Mouse (Mus musculus): ENCODE results near the gene Mapk8ip1.

Gene Mapk8ip1

DNA sequence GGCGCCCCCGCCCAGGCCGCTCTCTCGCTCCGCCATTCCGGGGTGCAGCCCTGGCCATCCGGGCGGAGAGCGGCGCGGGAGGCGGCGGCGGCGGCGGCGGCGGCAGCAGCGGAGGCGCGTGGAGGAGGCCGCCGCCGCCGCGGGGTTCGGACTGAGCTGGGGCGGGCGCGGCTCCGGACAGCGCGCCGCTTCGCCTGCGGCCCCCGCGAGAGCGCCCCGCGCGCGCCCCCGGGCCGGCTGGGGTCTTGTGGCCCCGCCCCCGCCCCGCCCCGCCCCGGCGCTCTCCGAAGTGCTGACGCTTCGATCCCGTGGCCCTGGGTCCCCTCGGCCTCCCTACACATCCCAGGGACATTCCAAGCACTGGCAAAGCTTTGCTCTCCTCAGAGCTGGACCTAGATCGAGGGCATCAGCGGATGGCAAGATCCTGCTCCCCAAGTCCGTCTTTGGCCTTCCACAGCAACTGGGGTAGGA is at the start of gene Mapk8ip1:
Mapk8ip1 (minus strand) TSS at position 173 of the 471 bp plus-strand sequence.
- peak; percentile 83 for DNase-seq (ENCODE audit: low read depth, low spot score)

DNA sequence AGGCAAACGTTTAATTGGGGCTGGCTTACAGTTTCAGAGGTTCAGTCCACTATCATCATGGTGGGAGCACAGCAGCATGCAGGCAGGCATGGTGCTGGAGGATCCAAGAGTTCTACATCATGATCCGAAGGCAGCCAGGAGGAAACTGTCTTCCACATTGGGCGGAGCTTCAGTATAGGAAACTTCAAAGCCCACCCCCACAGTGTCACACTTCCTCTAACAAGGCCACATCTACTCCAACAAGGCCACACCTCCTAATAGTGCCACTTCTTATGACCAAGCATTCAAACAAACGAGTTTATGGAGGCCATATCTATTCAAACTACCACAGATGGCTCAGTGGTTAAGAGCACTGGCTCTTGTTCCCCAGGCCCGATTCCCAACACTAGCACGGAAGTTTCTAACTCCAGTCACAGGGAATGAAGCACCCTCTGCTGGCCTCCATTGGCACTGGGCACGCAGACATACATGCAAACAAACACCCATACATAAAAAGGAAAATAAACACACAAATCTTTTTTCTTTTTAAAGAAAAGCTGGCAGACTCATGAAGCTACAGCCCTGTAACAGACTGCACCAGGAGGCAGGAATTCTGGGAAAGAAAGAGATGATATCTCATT is 46.2 kb upstream of the Mapk8ip1 start:
- peak; percentile 53 for DNase-seq (ENCODE audit: low read depth, low spot score)

DNA sequence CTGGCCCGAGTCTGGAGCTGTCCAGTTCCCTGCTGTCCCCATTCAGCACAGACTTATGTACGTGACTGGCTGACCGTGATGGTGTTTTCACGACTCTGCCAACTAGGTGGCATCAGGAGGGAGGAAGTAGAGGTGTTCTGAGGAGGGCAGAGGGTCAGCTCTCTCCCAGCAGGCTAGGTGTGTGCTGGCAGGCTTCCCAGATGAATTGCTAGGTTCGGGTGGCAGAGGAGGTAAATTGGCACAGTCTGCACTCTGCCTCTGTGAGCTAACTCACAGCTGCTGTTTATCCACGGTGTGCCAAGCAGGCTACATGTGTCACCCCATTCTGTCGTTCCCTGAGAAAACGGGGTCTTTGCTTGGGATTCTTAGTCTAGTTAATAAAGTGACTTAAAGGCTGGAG is 45.6 kb upstream of the Mapk8ip1 start:
- peak; percentile 69 for DNase-seq (ENCODE audit: low read depth, low spot score)

DNA sequence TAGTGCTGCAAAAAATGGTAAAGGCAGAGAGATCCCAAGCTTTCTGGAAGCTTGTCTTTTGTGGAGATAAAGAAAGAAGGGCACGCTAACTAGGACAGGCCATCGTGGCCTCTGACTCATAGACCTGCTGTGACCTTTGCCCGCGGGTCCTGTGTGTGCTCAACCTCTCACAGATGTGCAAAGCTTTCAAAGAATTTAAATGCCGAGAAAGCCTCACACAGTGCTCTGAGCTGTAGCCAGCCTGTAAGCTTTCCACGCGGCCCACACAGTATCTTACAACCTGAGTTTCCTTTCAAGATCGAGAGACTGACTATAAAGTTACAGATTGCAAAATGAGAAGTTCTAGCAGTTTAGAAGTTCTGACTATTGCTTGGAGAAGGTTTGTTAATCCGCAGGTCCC is 44.8 kb upstream of the Mapk8ip1 start:
- peak; percentile 63 for DNase-seq (ENCODE audit: low read depth, low spot score)

DNA sequence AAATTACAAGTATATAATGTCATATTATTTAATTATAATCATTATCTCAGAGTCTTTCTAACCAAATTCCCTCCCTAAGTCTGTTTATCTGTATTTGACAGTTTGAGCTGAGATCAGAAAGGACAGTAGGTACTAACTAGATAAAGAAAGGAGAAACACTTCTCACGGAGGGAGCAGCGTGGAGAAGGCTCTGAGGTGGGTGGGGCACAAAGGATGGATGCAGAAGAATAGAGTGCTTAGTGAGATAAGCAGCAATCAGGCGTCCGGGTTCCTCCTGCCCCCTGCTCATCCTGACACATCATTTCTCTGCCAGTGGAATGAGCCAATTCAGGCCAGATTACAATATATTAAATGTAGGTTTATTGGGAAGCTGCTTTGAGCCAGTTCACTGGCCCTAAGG is 43.3 kb upstream of the Mapk8ip1 start:
- DNase-seq (ENCODE audit: low read depth, low spot score): no peak

DNA sequence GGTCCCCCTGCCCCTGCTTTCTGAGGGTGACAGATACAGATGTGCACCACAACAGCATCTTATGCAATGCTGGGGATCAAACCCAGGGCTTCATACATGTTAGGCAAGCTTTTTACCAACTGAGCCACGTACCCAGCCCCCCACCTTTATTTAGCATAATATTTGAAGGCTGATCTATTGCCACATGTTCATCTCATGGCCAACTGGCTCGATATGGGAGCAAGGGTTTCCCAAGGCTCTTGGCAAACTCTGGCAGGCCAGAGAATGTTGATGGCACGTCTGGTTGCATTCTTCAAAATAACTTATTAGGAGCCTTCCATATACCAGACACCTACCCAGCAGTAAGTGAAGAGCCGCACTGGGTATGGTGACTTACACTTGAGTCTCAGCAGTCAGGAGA is 42.2 kb upstream of the Mapk8ip1 start:
- no peak for DNase-seq (ENCODE audit: low read depth, low spot score)

DNA sequence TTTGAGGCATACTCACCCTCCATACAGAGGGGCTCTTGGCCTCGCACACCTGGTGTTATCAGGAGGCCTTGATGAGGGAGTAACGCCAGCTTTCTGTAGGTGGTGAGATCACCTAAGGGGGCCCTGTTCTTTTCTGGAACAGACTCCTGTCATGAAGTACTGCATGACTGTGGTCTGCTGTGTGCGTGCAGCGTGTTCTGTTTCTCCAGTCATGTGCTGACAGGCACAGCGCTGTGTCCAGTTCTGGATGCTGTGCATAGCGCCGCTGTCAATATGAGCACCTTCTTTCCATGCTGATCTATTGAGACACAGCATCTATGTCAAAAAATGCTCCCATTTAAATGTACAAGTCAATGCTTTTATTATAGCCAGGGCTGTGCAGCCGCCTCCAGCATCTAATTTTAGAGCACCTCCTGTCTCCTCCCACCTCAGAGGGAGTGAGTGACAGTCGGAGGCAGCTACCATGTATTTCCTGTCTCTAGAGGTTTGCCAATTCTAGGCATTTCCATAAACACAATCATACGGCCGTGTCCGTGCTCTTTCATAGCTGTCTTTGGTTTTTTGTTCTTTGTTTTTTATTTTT is 41.4 kb upstream of the Mapk8ip1 start:
- peak; percentile 91 for DNase-seq (ENCODE audit: low read depth, low spot score)

DNA sequence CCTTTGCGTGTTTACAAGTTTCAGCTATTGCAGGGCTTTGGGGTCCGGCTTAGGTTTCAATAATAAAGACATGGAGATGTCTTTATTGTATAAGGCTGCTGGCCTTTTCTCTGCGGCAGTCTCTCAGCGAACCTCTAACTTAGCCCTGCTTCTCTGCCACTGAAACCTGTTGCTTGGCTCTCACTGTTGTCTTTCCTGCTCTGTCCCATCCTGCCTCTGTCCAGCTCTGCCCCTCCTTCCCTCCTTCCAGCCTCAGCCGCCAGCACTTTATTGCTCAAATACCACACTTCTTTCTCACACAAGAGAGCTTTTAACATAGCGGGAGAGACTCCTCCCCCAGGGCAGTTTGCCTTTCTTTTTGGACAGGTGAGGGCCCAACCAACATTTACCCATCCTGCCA is 39.4 kb upstream of the Mapk8ip1 start:
- no peak for DNase-seq (ENCODE audit: low read depth, low spot score)

DNA sequence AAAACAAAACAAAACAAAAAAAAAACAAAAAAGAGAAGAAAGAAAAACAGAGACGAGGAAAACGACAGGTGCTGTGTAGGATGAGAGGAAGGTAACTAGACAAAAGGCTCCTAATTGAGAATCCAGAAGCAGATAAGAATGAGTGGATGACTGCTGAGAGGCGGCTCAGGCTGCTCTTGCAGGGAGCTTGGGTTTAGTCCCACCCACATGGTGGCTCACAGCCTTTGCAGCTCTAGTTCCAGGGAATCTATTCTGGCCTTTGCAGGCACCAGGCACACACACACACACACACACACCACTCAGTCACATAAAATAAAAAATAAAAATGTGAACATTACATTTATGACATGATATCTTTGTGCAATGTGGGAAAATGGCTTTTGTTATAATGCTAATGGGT is 37.5 kb upstream of the Mapk8ip1 start:
- DNase-seq (ENCODE audit: low read depth, low spot score): peak; percentile 86

DNA sequence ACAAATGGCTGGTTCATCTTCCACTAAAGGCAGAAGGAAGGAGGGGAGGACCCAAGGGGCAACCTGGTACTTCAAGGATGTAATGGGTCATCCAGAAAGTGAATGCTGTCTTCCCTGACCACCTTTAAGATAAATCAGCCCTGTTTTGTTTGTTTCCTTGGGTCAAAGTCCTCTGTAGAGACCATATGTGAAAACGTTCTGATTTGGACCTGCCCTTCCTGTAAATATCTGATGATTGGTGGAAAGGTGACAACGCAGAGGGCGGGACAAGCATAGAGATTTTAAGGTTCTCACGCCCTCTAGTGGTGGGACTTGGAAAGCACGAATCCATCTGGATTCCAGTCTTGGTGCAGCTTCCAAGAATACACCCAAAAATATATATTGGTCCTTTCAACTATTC is 36.8 kb upstream of the Mapk8ip1 start:
- peak; percentile 97 for DNase-seq (ENCODE audit: low read depth, low spot score)

DNA sequence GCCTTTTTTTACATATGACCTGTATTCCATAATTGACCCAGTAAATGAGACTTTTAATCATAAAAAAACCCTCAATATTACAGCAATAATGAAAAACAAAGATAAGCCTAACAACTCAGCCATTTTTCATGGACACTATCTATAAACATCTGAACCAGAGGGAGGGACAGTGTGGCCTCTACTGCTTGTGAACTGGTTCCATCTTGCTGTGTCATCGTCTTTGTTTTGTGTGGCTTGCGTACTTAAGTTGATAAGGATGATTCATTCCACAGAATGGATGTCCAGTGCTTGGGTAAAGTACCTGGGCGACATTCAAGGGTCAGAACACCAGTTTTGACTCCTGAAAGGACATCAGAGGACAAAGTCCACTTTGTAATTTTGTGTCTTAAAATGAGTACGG is 36.3 kb upstream of the Mapk8ip1 start:
- DNase-seq (ENCODE audit: low read depth, low spot score): no peak

DNA sequence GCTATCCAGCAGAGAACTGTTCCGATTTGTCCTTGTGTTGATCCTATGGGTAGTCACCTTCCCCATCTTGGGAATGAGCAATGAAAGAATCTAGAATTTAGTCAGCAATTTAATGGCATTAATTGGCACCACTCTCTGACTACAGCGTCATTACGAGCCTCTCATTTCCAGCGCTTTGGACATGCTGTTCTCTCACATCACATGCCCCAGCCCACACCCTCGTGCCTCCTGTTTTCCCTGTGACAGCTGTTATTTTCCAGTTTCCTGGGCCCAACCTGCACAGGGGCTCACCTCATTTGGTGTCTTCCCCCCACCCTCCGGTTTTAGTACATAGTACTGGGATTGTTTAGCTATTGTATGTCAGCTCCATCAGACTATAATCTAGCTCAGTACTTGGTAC is 34.0 kb upstream of the Mapk8ip1 start:
- DNase-seq (ENCODE audit: low read depth, low spot score): peak; percentile 58

DNA sequence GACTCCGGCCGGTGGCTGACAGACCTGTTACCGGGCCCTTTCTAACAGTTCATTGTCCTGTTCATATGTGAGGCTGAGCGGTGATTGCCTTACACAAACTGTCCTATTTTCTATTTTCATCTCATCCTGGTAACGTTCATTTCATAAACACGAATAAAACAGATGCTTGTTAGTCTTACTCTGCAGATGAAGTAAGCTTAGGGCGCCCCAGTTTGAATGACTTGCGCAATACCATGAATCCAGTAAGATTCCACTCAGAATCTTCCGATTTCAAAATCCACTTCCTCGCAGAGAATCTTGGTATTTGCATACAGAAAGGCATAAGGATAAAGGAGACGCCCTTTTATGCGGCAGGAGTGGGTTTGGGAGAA is 33.3 kb upstream of the Mapk8ip1 start:
- DNase-seq (ENCODE audit: low read depth, low spot score): peak; percentile 83

DNA sequence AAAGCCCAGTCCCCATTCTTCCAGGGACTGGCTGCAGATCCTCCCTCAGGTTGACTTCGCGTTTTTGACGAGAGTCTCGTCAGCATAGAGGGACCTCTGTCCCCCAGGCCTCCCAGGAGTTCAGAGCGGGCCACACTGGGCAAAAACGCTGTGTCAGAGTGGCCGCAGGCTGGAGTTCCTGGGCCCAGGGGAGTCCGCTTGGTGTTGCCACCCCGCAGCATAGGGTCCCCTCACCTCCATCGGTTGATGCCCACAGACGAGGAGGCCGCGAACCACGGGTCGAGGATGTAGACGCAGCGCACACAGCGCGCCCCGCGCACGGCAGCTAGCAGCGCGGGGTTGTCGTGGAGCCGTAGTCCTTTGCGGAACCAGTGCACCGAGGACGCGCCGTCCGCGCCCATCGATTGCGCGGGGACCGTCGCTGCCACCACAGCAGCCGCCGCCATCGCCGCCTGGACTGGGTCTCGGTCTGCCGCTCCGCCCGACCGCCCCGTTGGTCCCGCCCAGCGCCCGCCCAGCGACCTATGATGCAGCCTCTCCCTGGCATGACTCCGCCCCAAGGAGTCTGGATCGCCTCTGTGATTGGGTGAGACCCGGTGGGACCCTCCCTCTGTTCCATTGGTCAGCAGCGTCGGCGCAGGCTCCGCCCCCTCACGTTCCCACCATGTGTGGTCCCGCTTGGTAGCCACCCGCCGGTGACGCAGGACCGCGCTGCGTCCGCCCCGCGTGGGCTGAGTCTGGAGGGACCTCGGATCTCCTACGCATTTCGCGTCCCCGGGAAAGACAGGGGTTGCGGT is 32.7 kb upstream of the Mapk8ip1 start, which contains the start of gene Cry2:
Cry2 (minus strand) TSS at position 466 of the 797 bp plus-strand sequence.
- DNase-seq (ENCODE audit: low read depth, low spot score): peak; percentile 100

DNA sequence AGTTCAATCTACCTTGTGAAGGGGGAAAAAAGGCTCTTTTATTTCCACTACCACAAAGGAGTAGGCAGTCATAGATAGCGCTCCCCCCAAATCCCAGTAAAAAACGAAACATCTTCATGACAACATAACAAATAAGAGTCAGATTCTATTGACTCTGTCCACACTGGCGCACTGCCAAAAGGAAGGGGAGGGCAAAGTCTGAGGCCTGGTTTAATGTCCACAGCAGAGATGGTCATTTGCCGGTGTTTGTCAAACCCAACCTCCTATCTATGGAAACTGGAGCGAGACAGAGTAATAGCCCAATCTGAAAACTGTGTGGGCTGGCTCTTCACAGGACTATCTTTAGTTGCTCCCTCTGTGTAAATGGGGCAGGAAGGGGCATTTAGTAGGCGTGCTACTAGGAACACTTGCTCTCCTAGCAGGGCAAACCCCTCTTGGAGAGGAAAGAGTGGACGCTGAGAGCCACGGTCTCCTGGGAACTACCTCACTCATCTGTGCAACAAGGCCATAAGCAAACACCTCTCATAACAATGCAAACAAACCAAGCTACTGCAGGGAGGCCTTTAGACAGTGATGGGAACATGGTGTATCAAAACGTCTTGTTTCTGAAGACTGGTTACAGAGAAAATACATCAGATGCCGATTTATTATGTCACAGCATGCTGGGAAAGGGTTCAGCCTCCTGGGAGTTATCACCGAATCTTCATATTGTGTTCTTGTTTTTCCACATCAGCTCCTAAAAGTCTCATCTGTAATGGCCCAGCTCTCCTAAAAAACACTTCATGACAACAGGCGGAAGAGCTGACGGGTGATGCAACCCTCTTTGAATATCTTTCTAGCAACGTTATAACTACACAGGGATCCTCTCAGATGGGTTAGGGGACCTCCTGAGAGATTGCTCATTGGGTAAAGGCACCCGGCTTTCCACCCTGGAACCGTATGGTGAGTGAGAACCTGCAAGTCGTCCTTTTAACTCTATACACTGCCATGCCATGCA is 31.5 kb upstream of the Mapk8ip1 start:
- peak; percentile 68 for DNase-seq (ENCODE audit: low read depth, low spot score)

DNA sequence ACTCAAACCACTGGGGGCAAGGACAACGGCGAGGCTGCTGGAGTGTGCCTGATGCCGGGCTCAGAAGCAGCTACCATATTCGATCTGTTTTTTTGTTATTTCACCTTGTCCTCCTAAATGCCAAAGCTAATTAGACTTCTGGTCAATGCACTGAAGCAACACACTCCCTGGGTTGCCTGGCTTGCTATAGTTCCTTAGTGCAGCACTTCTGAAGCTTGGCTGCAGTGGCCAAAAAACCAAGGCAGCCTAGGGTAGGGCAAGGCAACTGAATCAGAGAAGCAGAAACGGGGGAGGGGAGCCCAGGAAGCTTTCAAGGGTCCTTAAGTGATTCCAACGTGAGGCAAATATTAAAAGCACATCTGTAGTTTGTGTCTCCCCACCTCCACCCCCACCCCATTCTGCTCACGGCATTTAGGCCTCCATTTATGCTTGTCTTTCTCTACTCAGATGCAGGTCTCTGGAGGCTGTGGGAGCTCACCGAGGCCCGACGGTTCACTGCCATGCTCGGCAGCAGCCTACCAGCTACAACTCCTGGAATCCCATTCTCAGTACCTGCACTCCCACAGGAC is 30.6 kb upstream of the Mapk8ip1 start:
- peak; percentile 52 for DNase-seq (ENCODE audit: low read depth, low spot score)

DNA sequence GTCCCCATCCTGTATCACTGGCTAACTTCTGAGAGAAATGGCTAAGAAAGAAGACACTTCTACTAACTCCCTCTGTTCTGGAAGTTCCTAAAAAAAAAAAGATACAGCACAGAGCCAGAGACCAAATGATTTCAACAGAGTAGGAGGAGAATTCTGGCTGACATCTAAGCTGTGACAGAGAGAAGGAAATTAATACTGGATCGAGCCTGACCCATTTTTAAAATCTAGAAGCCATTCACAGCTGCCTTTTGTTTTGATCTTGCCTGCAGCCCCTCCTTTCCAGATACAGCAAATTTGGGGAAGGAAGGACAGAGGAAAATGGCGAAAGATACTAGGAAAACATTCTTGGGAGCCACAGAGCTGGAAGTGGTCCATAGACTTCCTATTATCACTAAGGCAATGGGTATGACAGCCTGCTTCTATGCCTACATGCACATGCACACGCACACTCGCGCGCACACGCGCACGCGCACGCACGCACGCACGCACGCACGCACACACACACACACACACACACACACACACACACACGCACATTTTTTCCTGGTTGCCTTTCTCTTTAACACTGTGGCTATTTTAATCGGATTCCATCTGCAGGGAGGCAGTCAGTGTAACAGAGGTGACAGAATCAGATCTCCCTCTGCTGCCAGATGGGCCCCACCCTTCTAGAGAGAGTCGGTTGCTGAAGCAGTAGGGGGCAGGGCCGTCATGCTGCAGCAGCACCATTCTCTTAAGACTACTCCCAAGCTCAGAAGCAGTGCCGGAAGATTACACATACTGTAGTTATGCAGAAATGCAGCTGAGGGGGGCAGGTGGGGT is 29.9 kb upstream of the Mapk8ip1 start:
- DNase-seq (ENCODE audit: low read depth, low spot score): peak; percentile 95

DNA sequence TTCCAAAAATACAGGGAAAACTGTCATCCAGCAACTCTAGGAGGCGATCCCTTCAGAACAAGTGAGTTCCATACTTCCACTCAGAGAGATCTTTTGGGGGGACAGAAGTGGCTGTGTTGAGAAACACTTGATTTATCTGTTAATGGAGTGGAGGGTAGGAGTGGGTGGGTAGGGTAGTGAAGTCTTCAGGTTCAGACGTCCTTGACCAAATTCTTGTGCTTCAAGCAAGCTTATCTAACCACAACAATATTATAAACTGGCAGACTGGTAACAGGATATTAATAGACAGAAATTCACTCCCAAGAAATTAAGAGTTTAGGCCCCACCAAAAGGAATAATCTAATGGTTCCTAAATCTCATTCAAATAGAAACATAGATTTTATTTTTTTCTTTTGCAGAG is 29.0 kb upstream of the Mapk8ip1 start:
- DNase-seq (ENCODE audit: low read depth, low spot score): no peak

DNA sequence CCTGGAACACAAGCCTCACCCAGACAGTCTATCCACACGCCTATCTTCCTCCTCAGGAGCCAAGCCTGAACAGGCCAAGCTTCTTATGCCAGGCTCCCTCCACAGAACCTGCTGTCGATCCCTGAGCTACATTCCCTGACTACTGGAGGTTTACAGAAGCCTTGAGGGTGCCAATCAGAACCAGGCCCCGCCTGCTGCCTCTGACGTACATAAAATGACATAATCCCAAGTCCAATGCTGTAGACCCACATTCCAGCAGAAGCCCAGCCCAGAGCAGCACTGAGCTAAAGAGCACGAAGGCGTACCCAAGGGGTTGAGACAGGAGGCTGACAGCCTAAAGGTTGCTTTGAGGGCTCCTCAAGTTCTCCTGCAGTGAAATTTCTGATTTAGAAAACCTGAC is 26.8 kb upstream of the Mapk8ip1 start:
- peak; percentile 99 for DNase-seq (ENCODE audit: low read depth, low spot score)

DNA sequence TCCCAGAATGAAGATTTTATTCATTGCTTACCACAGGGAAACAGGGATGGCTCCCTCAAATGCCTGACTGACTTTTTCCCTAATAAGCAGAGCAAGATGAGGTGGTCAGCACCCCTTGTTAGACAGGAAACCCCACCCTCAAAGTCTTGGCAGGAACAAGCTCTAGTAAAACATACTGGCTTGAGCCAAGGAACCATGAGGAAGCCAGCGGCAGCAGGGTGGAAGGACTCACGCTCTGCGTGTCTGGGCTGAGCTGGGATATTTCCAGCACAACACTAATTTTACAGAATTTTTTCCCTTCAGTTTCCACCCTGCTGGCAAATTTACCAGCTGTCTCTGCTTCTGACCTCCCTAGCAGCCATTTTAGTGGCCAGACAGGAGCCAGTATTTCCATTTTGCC is 25.4 kb upstream of the Mapk8ip1 start:
- peak; percentile 53 for DNase-seq (ENCODE audit: low read depth, low spot score)

All from brain, adult 2 months (tissue).